Mouse (Mus musculus): ENCODE data around the gene Bcl2l15.
A peak's percentile ranks its signal among the peaks of the same experiment; 100 is the strongest.
"Not testable (repeated sequence)": the region's sequence is repeated elsewhere in the genome, so short reads cannot be mapped to it uniquely, and the experiment has no call there.

Bcl2l15 gene

GRCm38 (mm10) chr3:103831146-103831545 lies 1.3 kb upstream of the Bcl2l15 start:
- DNase-seq (ENCODE audit: low spot score in 2 of 2), result no peak

GRCm38 (mm10) chr3:103834001-103834400 lies 1.6 kb downstream of the Bcl2l15 start:
- DNase-seq (ENCODE audit: low spot score in 2 of 2), result no peak

- no peak for DNase-seq (ENCODE audit: low spot score in 2 of 2)
Observed at GRCm38 (mm10) chr3:103835272-103835950, 3.0 kb downstream of the Bcl2l15 start.

- DNase-seq (ENCODE audit: low spot score in 2 of 2), result no peak
Observed at GRCm38 (mm10) chr3:103835951-103836310, 3.5 kb downstream of the Bcl2l15 start.

GRCm38 (mm10) chr3:103836453-103836852 lies 4.1 kb downstream of the Bcl2l15 start:
- DNase-seq (ENCODE audit: low spot score in 2 of 2), result no peak

- DNase-seq (ENCODE audit: low spot score in 2 of 2), result no peak
Observed at GRCm38 (mm10) chr3:103839711-103840110, 7.3 kb downstream of the Bcl2l15 start.

- DNase-seq (ENCODE audit: low spot score in 2 of 2), result not testable (repeated sequence)
Observed at GRCm38 (mm10) chr3:103840195-103840594, 7.8 kb downstream of the Bcl2l15 start.

- not testable (repeated sequence) for DNase-seq (ENCODE audit: low spot score in 2 of 2)
Observed at GRCm38 (mm10) chr3:103840946-103841345, 8.5 kb downstream of the Bcl2l15 start.

- no peak for DNase-seq (ENCODE audit: low spot score in 2 of 2)
Observed at GRCm38 (mm10) chr3:103850644-103851363, 18.4 kb downstream of the Bcl2l15 start.

GRCm38 (mm10) chr3:103851481-103851880 lies 19.1 kb downstream of the Bcl2l15 start:
- no peak for DNase-seq (ENCODE audit: low spot score in 2 of 2)

GRCm38 (mm10) chr3:103851882-103852281 lies 19.5 kb downstream of the Bcl2l15 start:
- DNase-seq (ENCODE audit: low spot score in 2 of 2), result no peak

- peak; percentile 71 to 81 for DNase-seq (ENCODE audit: low spot score in 2 of 2)
Observed at GRCm38 (mm10) chr3:103852565-103853299, 20.3 kb downstream of the Bcl2l15 start.

GRCm38 (mm10) chr3:103853804-103854203 lies 21.4 kb downstream of the Bcl2l15 start:
- DNase-seq (ENCODE audit: low spot score in 2 of 2), result no peak

GRCm38 (mm10) chr3:103857036-103857805 lies 24.8 kb downstream of the Bcl2l15 start:
- no peak for DNase-seq (ENCODE audit: low spot score in 2 of 2)

- no peak for DNase-seq (ENCODE audit: low spot score in 2 of 2)
Observed at GRCm38 (mm10) chr3:103857977-103858563, 25.7 kb downstream of the Bcl2l15 start.

- DNase-seq (ENCODE audit: low spot score in 2 of 2), result peak; percentile 39 to 68
Observed at GRCm38 (mm10) chr3:103858881-103859801, 26.7 kb downstream of the Bcl2l15 start, which contains the start of gene Ptpn22. Gene Ptpn22 (plus strand): TSS chr3:103859795.

- DNase-seq (ENCODE audit: low spot score in 2 of 2), result peak; percentile 41 to 74
Observed at GRCm38 (mm10) chr3:103859851-103860391, 27.5 kb downstream of the Bcl2l15 start.

- no peak for DNase-seq (ENCODE audit: low spot score in 2 of 2)
Observed at GRCm38 (mm10) chr3:103862721-103863220, 30.4 kb downstream of the Bcl2l15 start.

- no peak for DNase-seq (ENCODE audit: low spot score in 2 of 2)
Observed at GRCm38 (mm10) chr3:103864200-103864599, 31.8 kb downstream of the Bcl2l15 start.

All from spleen, postnatal 4 days (tissue).